In the genomic region with DNA sequence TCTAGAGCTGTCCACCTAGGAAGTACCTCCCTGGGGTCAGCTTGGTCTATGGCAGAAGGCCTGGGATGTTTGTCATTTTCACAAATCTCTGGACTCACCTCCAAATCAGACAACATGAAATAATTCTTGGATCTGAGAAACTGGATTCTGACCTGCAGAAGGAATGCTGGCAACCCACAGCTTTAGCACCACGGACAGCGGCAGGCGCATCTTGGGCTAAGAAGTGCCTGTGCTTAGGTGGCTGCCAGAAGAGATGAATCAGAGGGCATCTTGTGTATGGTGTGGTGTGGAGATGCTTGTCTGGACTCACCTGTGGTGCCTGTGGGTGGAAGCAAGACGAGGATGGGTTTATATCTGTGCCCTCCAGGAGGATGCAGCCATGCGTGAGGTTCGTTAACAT, we compare ENCODE assay signal across 8 mouse cellular contexts. TPM values are rescaled to one million over a fixed set of nuclear protein-coding genes. Genes with fewer than 3 reads are reported as not detected.
DNase-seq lines count a peak whose midpoint lies in the region; ATAC-seq and TF ChIP-seq lines count a peak whose summit lies in the region.

No protein-coding gene starts in this region.

- ATAC-seq in kidney, embryonic 16.5 days (ENCODE audit: low FRiP score, low TSS enrichment): no peak
- ATAC-seq in megakaryocyte progenitor cell, adult 5-6 weeks (replicated peaks; ENCODE audit: poor library complexity): peak; percentile 55

- no peak overlapping the region for H3K9ac ChIP-seq in kidney, embryonic 16.5 days (replicated peaks; ENCODE audit: low read length)

- no peaks in the 10 kb centered on the region for H3K36me3 ChIP-seq in kidney, embryonic 16.5 days (ENCODE audit: insufficient read depth, low read length)

- no peak overlapping the region for H3K4me2 ChIP-seq in kidney, embryonic 16.5 days (replicated peaks; ENCODE audit: low read depth, low read length)

- H3K27me3 ChIP-seq in kidney, embryonic 16.5 days (ENCODE audit: insufficient read depth, low read length): peaks cover 6% of the 10 kb centered on the region; the same call in 1 of the 2 replicates
- H3K27me3 ChIP-seq in cerebellum, adult 2 months (ENCODE audit: control insufficient read depth, insufficient read depth, low read length): no peaks in the 10 kb centered on the region; the same call in 1 of the 2 replicates

- H3K27ac ChIP-seq in kidney, embryonic 16.5 days (ENCODE audit: low read length): no peak overlapping the region
- H3K27ac ChIP-seq in cerebellum, adult 2 months (ENCODE audit: insufficient read depth, low read length): no peak overlapping the region

- H3K9me3 ChIP-seq in kidney, embryonic 16.5 days (ENCODE audit: low read length): no peaks in the 10 kb centered on the region

- 26% methylated on average over 6 of the region's 6 CpGs for WGBS in kidney, embryonic 16.5 days
- 56% methylated on average over 6 of the region's 6 CpGs for WGBS in cerebellum, adult 2 months

- TF ChIP-seq POLR2A in cerebellum, adult 2 months (IDR thresholded peaks at IDR 0.05; ENCODE audit: borderline replicate concordance, insufficient read depth, low read length): no peak

- TF ChIP-seq CTCF in cerebellum, adult 2 months (IDR thresholded peaks at IDR 0.05; ENCODE audit: borderline replicate concordance, insufficient read depth, low read depth, low read length): no peak

- no peak overlapping the region for H3K4me3 ChIP-seq in kidney, embryonic 16.5 days (ENCODE audit: low read length)
- H3K4me3 ChIP-seq in cerebellum, adult 2 months (replicated peaks; ENCODE audit: insufficient read depth, low read depth, low read length): no peak overlapping the region

- H3K4me1 ChIP-seq in kidney, embryonic 16.5 days (ENCODE audit: insufficient read depth, low read length): no peaks in the 10 kb centered on the region
- H3K4me1 ChIP-seq in cerebellum, adult 2 months (ENCODE audit: control insufficient read depth, insufficient read depth, low read length): no peaks in the 10 kb centered on the region

- peak; percentile 21 for DNase-seq in kidney, adult 18-20 months
- DNase-seq in R1 (ENCODE audit: low read depth, low spot score): peak; percentile 59
- DNase-seq in fibroblast of lung, adult 2 months (ENCODE audit: low read depth): peak; percentile 11
- no peak for DNase-seq in cerebellum, adult 2 months
- no peak for DNase-seq in frontal cortex, postnatal 10 days (ENCODE audit: low spot score in 2 of 2)
- no peak for DNase-seq in frontal cortex, postnatal 25 days (ENCODE audit: low spot score in 2 of 2)

RNA-seq across cellular contexts. Expression of gene C1ql2, which starts 8.5 kb away (rescaled TPM):
- polyA plus RNA-seq in kidney, embryonic 16.5 days (2015; fragmentation: Nextera tagmentation; extraction: Ambion mirVana): 0.07 TPM in 1 of 2 replicates, not detected in the other
- not detected in 2 replicates for total RNA-seq in megakaryocyte progenitor cell, adult 5-6 weeks (2015)
- total RNA-seq in megakaryocyte progenitor cell, adult 5-6 weeks (2017): not detected in 2 replicates
- 2.9 and 3.0 TPM in 2 replicates for polyA plus RNA-seq in cerebellum, adult 2 months (2012; rRNA removed)

RNA-seq across cellular contexts. Expression of gene Steap3, which starts 59.3 kb away (rescaled TPM):
- 2.8 and 4.0 TPM in 2 replicates for polyA plus RNA-seq in kidney, embryonic 16.5 days (2015; fragmentation: Nextera tagmentation; extraction: Ambion mirVana)
- total RNA-seq in megakaryocyte progenitor cell, adult 5-6 weeks (2015): 29.7 and 34.2 TPM in 2 replicates
- 7.5 and 10.3 TPM in 2 replicates for total RNA-seq in megakaryocyte progenitor cell, adult 5-6 weeks (2017)
- 3.5 and 3.9 TPM in 2 replicates for polyA plus RNA-seq in cerebellum, adult 2 months (2012; rRNA removed)

Comparison
In these comparisons a context has a peak if more than half of its experiments do, and no peak if none do; other contexts are left out.
1. DNase-seq: peak in kidney, adult 18-20 months (single experiment), R1 (single experiment) and fibroblast of lung, adult 2 months (single experiment); none in cerebellum, adult 2 months (0 of 2), frontal cortex, postnatal 10 days (0 of 2) and frontal cortex, postnatal 25 days (0 of 2).